Mouse (Mus musculus) layer of hippocampus, adult 9-11 months (tissue): ENCODE data around the gene Hif3a.

ENCODE experiments used
- DNase-seq: peaks from one replicate; pipeline ENCODE4 v3.0.0; 2022

The Hif3a gene

GRCm38 (mm10) chr7:17022176-17022575, 40.1 kb downstream of the Hif3a start:
- DNase-seq = no peak

- DNase-seq = no peak
Measured at GRCm38 (mm10) chr7:17019426-17020166, 42.6 kb downstream of the Hif3a start.

- no peak for DNase-seq
Measured at GRCm38 (mm10) chr7:17017921-17018320, 44.3 kb downstream of the Hif3a start.

- DNase-seq = peak; percentile 96
Measured at GRCm38 (mm10) chr7:17017036-17017435, 45.2 kb downstream of the Hif3a start.

GRCm38 (mm10) chr7:17015381-17015780, 46.8 kb downstream of the Hif3a start:
- no peak for DNase-seq

GRCm38 (mm10) chr7:17011909-17012590, 50.2 kb downstream of the Hif3a start:
- no peak for DNase-seq

GRCm38 (mm10) chr7:17010010-17010347, 52.2 kb downstream of the Hif3a start:
- DNase-seq = no peak

GRCm38 (mm10) chr7:17009326-17010009, 52.8 kb downstream of the Hif3a start:
- DNase-seq = no peak

GRCm38 (mm10) chr7:17007300-17007699, 54.9 kb downstream of the Hif3a start:
- DNase-seq = no peak

GRCm38 (mm10) chr7:17004716-17005115, 57.5 kb downstream of the Hif3a start:
- DNase-seq = no peak

- peak; percentile 56 for DNase-seq
Measured at GRCm38 (mm10) chr7:17003230-17003960, 58.8 kb downstream of the Hif3a start.

GRCm38 (mm10) chr7:17002375-17003195, 59.6 kb downstream of the Hif3a start:
- peak; percentile 84 for DNase-seq

GRCm38 (mm10) chr7:16999650-17000049, 62.6 kb downstream of the Hif3a start:
- peak; percentile 74 for DNase-seq

- DNase-seq = no peak
Measured at GRCm38 (mm10) chr7:16999233-16999632, 63.0 kb downstream of the Hif3a start.

- no peak for DNase-seq
Measured at GRCm38 (mm10) chr7:16995345-16995744, 66.9 kb downstream of the Hif3a start.

- DNase-seq = no peak
Measured at GRCm38 (mm10) chr7:16994400-16994799, 67.8 kb downstream of the Hif3a start.

GRCm38 (mm10) chr7:16993651-16994399, 68.4 kb downstream of the Hif3a start:
- DNase-seq = no peak

GRCm38 (mm10) chr7:16992451-16992807, 69.8 kb downstream of the Hif3a start, which contains the start of gene Ccdc8:
Ccdc8 (plus strand) TSS chr7:16992708.
- DNase-seq = no peak

- no peak for DNase-seq
Measured at GRCm38 (mm10) chr7:16991681-16992450, 70.4 kb downstream of the Hif3a start.

- DNase-seq = no peak
Measured at GRCm38 (mm10) chr7:16990006-16990744, 72.1 kb downstream of the Hif3a start.
